In genomic region chr9:94534795-94535194, GRCm38 (mm10) we compare ENCODE assay signal across 8 mouse cellular contexts. TPM values are rescaled to one million over a fixed set of nuclear protein-coding genes. Genes with fewer than 3 reads are reported as not detected.
DNase-seq lines count a peak whose midpoint lies in the region; ATAC-seq and TF ChIP-seq lines count a peak whose summit lies in the region.

No protein-coding gene starts in this region.

- no peaks in the 10 kb centered on the region for H3K36me3 ChIP-seq in heart, embryonic 10.5 days
- H3K36me3 ChIP-seq in lung, postnatal 0 days (ENCODE audit: insufficient read depth, low read length) = no peaks in the 10 kb centered on the region
- no peaks in the 10 kb centered on the region for H3K36me3 ChIP-seq in hindbrain, embryonic 16.5 days (ENCODE audit: control insufficient read depth, insufficient read depth, low read length)
- H3K36me3 ChIP-seq in neural tube, embryonic 15.5 days = no peaks in the 10 kb centered on the region

- no peak for TF ChIP-seq EP300 in lung, postnatal 0 days (IDR thresholded peaks at IDR 0.05)

- peak overlapping the region; percentile 85; the same call in 1 of the 2 replicates for H3K4me2 ChIP-seq in lung, postnatal 0 days (replicated peaks; ENCODE audit: low read depth, low read length)
- peak overlapping the region; percentile 78; the same call in 1 of the 2 replicates for H3K4me2 ChIP-seq in hindbrain, embryonic 16.5 days (ENCODE audit: low read length)
- H3K4me2 ChIP-seq in neural tube, embryonic 15.5 days = peak overlapping the region; percentile 88

- DNase-seq in heart, embryonic 10.5 days (ENCODE audit: low spot score) = no peak
- DNase-seq in heart, adult 9 months (ENCODE audit: low spot score in 2 of 2) = no peak
- no peak for DNase-seq in lung, postnatal 0 days (ENCODE audit: low spot score)
- DNase-seq in lung, postnatal 14 days = no peak
- no peak for DNase-seq in urinary bladder, postnatal 4 days (ENCODE audit: low spot score in 2 of 2)
- DNase-seq in urinary bladder, postnatal 25 days (ENCODE audit: low spot score) = no peak

- no peak for ATAC-seq in lung, postnatal 0 days
- ATAC-seq in hindbrain, embryonic 16.5 days = no peak
- no peak for ATAC-seq in neural tube, embryonic 15.5 days (ENCODE audit: low FRiP score)

- H3K27me3 ChIP-seq in heart, embryonic 10.5 days (ENCODE audit: insufficient read depth, poor library complexity, severe bottlenecking) = no peaks in the 10 kb centered on the region
- H3K27me3 ChIP-seq in lung, postnatal 0 days (replicated peaks; ENCODE audit: insufficient read depth, low read length) = no peaks in the 10 kb centered on the region
- no peaks in the 10 kb centered on the region for H3K27me3 ChIP-seq in hindbrain, embryonic 16.5 days (replicated peaks; ENCODE audit: control insufficient read depth, insufficient read depth, low read length)
- H3K27me3 ChIP-seq in neural tube, embryonic 15.5 days (replicated peaks) = no peaks in the 10 kb centered on the region

- H3K4me3 ChIP-seq in heart, embryonic 10.5 days = peak overlapping the region; percentile 87
- no peak overlapping the region for H3K4me3 ChIP-seq in lung, postnatal 0 days (ENCODE audit: low read depth, low read length)
- peak overlapping the region; percentile 79; the same call in 1 of the 2 replicates for H3K4me3 ChIP-seq in hindbrain, embryonic 16.5 days (ENCODE audit: low read length)
- peak overlapping the region; percentile 87; the same call in 1 of the 2 replicates for H3K4me3 ChIP-seq in neural tube, embryonic 15.5 days (replicated peaks)

- H3K27ac ChIP-seq in heart, embryonic 10.5 days = no peak overlapping the region
- no peak overlapping the region for H3K27ac ChIP-seq in lung, postnatal 0 days (ENCODE audit: low read length)
- H3K27ac ChIP-seq in hindbrain, embryonic 16.5 days (ENCODE audit: low read depth, low read length) = no peak overlapping the region
- H3K27ac ChIP-seq in neural tube, embryonic 15.5 days (replicated peaks) = no peak overlapping the region

- TF ChIP-seq CTCF in lung, postnatal 0 days (IDR thresholded peaks at IDR 0.05) = peak; percentile 47

- no peaks in the 10 kb centered on the region for H3K9me3 ChIP-seq in heart, embryonic 10.5 days
- no peaks in the 10 kb centered on the region for H3K9me3 ChIP-seq in lung, postnatal 0 days (ENCODE audit: low read length)
- H3K9me3 ChIP-seq in hindbrain, embryonic 16.5 days (ENCODE audit: control insufficient read depth, low read length) = no peaks in the 10 kb centered on the region
- H3K9me3 ChIP-seq in neural tube, embryonic 15.5 days (replicated peaks) = no peaks in the 10 kb centered on the region

- H3K4me1 ChIP-seq in heart, embryonic 10.5 days = peaks cover 28% of the 10 kb centered on the region
- H3K4me1 ChIP-seq in lung, postnatal 0 days (ENCODE audit: insufficient read depth, low read depth, low read length) = peaks cover 12% of the 10 kb centered on the region; the same call in 1 of the 2 replicates
- H3K4me1 ChIP-seq in hindbrain, embryonic 16.5 days (ENCODE audit: control insufficient read depth, insufficient read depth, low read depth, low read length) = no peaks in the 10 kb centered on the region; the same call in 1 of the 2 replicates
- H3K4me1 ChIP-seq in neural tube, embryonic 15.5 days = peaks cover 33% of the 10 kb centered on the region

- H3K9ac ChIP-seq in lung, postnatal 0 days (replicated peaks; ENCODE audit: low read depth) = no peak overlapping the region
- H3K9ac ChIP-seq in hindbrain, embryonic 16.5 days (ENCODE audit: low read depth, low read length) = no peak overlapping the region
- no peak overlapping the region for H3K9ac ChIP-seq in neural tube, embryonic 15.5 days (replicated peaks)

RNA-seq across cellular contexts. Expression of gene 1190002N15Rik, which starts 3.1 kb away (rescaled TPM):
- 13.4 and 22.9 TPM in 2 replicates for polyA plus RNA-seq in heart, embryonic 10.5 days (2016; fragmentation: Nextera tagmentation; extraction: Ambion mirVana)
- polyA plus RNA-seq in lung, postnatal 0 days (2015; fragmentation: Nextera tagmentation; extraction: Ambion mirVana) = 23.7 and 34.1 TPM in 2 replicates
- polyA plus RNA-seq in hindbrain, embryonic 16.5 days (2015; fragmentation: Nextera tagmentation; extraction: Ambion mirVana) = 4.3 and 4.6 TPM in 2 replicates
- polyA plus RNA-seq in neural tube, embryonic 15.5 days (2015; fragmentation: Nextera tagmentation; extraction: Ambion mirVana) = 8.6 and 13.3 TPM in 2 replicates
